Mouse (Mus musculus) cerebellum, postnatal 4 days (tissue): ENCODE results near the gene Kif3a.

Experiments used
- DNase-seq, 2 experiments: peaks; one replicate each; pipeline ENCODE4 v3.0.0; 2022; ENCODE audit warnings: low spot score in 2 of 2, mixed read lengths in 1 of 2

Kif3a gene

GRCm38 (mm10) chr11:53567224-53568014 is at the start of gene Kif3a:
Gene Kif3a (plus strand): TSS chr11:53567379.
- DNase-seq = peak; percentile 87 to 94

GRCm38 (mm10) chr11:53518759-53519158 is 48.4 kb upstream of the Kif3a start:
- DNase-seq = no peak

GRCm38 (mm10) chr11:53519207-53520121 is 47.7 kb upstream of the Kif3a start, which contains the start of gene Sept8:
Gene Sept8 (plus strand): TSS chr11:53519257.
- peak in 1 of 2 experiments; percentile 49 for DNase-seq

- peak in 1 of 2 experiments; percentile 29 for DNase-seq
Measured at GRCm38 (mm10) chr11:53520122-53520978, 46.8 kb upstream of the Kif3a start.

- no peak for DNase-seq
Measured at GRCm38 (mm10) chr11:53521120-53521820, 45.9 kb upstream of the Kif3a start.

GRCm38 (mm10) chr11:53521821-53522131 is 45.4 kb upstream of the Kif3a start:
- DNase-seq = no peak

GRCm38 (mm10) chr11:53522362-53522761 is 44.8 kb upstream of the Kif3a start:
- no peak for DNase-seq

- no peak for DNase-seq
Measured at GRCm38 (mm10) chr11:53522930-53523329, 44.2 kb upstream of the Kif3a start.

GRCm38 (mm10) chr11:53523545-53524405 is 43.4 kb upstream of the Kif3a start:
- DNase-seq = no peak

- DNase-seq = no peak
Measured at GRCm38 (mm10) chr11:53524905-53525304, 42.3 kb upstream of the Kif3a start.

- DNase-seq = no peak
Measured at GRCm38 (mm10) chr11:53525461-53525860, 41.7 kb upstream of the Kif3a start.

- DNase-seq = no peak
Measured at GRCm38 (mm10) chr11:53528397-53529252, 38.6 kb upstream of the Kif3a start.

- no peak for DNase-seq
Measured at GRCm38 (mm10) chr11:53529253-53529557, 38.0 kb upstream of the Kif3a start.

GRCm38 (mm10) chr11:53530001-53530400 is 37.2 kb upstream of the Kif3a start:
- no peak for DNase-seq

- DNase-seq = no peak
Measured at GRCm38 (mm10) chr11:53531578-53532230, 35.5 kb upstream of the Kif3a start.

- DNase-seq = no peak
Measured at GRCm38 (mm10) chr11:53532231-53532620, 35.0 kb upstream of the Kif3a start.

- DNase-seq = peak in 1 of 2 experiments; percentile 47
Measured at GRCm38 (mm10) chr11:53539002-53539491, 28.1 kb upstream of the Kif3a start.

GRCm38 (mm10) chr11:53540394-53540793 is 26.8 kb upstream of the Kif3a start:
- no peak for DNase-seq

- DNase-seq = no peak
Measured at GRCm38 (mm10) chr11:53541222-53541621, 26.0 kb upstream of the Kif3a start.
